Mouse (Mus musculus): ENCODE results near the gene Wdr93.
"Not testable (repeated sequence)": the region's sequence is repeated elsewhere in the genome, so short reads cannot be mapped to it uniquely, and the experiment has no call there.

The Wdr93 gene

GRCm38 (mm10) chr7:79749511-79749910 lies 6.5 kb downstream of the Wdr93 start:
- no peak for DNase-seq (ENCODE audit: low spot score)

DNA sequence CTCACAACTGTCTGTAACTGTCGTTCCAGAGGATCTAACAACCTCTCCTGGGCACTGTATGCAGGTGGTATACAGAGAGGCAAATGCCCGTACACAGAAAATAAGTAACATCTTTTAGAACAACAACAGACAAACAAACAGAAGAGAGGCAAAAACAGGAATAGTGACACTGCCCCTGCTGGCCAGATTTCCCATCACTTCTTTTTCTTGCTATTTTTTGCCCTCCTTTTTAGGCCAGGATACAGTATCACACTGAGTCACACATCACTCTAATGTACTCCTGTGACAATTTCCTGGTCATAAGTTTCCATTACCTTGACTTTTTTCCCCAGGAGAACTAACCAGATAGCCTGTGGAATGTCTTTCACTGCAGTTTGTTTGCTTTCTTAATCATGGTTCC lies 13.4 kb downstream of the Wdr93 start:
- no peak for DNase-seq (ENCODE audit: low spot score)

- no peak for DNase-seq (ENCODE audit: low spot score)
These were observed 15.2 kb downstream of the Wdr93 start for GRCm38 (mm10) chr7:79758176-79758575.

GRCm38 (mm10) chr7:79759766-79760165 lies 16.8 kb downstream of the Wdr93 start:
- no peak for DNase-seq (ENCODE audit: low spot score)

DNA sequence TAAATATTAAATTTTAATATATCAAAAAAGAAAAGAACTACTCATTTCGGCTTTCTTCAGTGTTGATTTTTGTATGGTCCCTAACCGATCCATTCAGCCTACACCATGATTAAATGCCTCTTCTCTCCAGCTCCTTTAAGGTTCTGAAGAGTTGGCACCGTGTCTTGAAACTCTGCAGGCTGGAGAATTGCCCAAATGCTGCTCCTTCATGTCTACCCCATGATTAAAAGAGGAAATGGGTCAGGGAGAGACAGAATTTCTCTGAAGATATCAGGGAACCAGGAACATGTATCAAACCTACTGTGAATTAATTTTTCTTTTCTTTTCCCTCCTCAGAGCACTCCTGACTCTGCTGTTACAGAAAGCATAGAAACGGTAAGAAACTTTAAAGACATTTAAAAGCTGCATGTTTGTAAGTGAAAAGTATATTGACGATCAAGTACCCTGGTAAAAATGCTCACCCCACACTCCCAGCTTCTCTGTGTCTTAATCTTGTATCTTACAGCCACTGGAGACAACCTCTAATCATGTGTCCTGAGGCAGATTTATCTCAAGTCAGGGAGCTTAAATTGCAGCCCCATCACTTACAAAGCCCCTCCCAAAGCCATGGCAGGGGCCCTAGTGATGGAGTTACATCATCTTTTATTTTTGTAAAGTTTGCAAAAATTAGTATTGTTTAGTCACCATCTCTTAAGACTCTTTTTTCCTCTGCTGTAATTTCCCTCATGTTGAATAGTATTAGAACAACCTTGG lies 18.3 kb downstream of the Wdr93 start:
- DNase-seq (ENCODE audit: low spot score) = no peak

GRCm38 (mm10) chr7:79762106-79762505 lies 19.1 kb downstream of the Wdr93 start:
- DNase-seq (ENCODE audit: low spot score) = no peak

DNA sequence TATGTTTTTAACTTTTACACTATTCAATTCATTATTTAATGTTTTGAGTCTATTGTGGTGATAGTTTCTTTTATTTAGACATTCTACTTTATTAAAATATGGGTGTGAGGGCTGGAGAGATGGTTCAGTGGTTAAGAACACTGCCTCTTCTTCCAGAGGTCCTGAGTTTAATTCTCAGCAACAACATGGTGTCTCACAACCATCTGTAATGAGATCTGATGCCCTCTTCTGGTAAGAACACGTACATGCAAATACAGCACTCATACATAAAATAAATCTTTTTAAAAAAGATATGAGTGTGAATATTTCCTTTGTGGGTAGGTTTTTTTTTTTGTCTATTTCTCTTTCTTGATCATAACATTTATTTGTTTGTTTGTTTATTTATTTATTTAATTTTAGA lies 23.0 kb downstream of the Wdr93 start:
- DNase-seq (ENCODE audit: low spot score) = no peak

GRCm38 (mm10) chr7:79769664-79770063 lies 26.7 kb downstream of the Wdr93 start:
- no peak for DNase-seq (ENCODE audit: low spot score)

GRCm38 (mm10) chr7:79771561-79772512 lies 28.9 kb downstream of the Wdr93 start:
- no peak for DNase-seq (ENCODE audit: low spot score)

GRCm38 (mm10) chr7:79780647-79781626 lies 38.0 kb downstream of the Wdr93 start:
- peak; percentile 60 for DNase-seq (ENCODE audit: low spot score)

DNA sequence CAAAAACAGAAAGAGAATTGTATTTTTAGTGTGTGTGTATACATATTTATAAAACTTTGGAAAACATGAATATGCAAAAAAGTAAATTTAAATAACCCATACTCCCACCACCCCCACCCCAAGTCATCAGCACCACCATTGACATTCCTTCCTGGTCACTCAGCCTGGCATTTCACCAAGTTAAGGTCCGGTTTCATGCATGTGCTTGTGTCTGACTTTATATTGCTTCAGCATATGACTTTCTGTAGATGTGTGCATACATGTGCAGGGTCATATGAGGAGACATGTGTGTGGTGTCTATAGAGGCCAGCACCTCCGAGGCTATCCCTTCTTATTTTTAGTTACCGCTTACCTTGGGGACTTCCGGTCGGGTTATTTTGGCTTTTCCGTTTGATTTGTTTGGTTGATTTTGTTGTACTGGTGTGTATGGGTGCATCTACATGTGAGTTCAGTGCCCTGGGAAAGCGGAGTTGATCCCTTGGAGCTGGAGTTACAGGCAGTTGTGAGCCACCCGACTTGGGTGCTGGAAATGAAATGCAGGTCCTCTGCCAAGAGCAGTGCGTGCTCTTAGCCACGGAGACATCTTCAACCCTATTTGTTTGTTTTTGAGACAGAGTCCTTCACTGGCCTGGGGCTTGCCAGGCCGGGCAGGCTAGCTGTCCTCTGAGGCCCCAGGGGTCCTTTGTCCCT lies 39.0 kb downstream of the Wdr93 start:
- no peak for DNase-seq (ENCODE audit: low spot score)

- no peak for DNase-seq (ENCODE audit: low spot score)
These were observed 39.5 kb downstream of the Wdr93 start for GRCm38 (mm10) chr7:79782516-79782855.

DNA sequence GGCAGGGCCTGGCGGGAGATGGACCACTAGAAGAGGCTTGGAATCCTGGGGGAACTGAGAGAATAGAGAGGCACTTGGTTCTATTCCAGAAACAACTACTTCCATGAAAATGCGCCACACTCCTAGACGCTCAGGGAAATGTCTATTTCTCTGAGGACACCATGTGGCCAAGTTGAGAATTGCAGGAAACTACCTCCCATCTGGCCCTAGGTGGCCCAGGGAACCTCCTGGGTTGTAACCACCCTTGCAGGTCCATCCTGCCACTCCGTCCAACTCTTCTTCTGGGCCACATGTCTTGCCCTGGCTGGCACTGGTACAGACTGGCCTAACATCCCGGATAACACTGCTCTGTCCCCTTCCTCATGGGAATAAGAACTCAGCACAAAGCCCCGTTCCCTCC lies 43.3 kb downstream of the Wdr93 start:
- no peak for DNase-seq (ENCODE audit: low spot score)

GRCm38 (mm10) chr7:79789812-79790211 lies 46.8 kb downstream of the Wdr93 start:
- DNase-seq (ENCODE audit: low spot score) = not testable (repeated sequence)

DNA sequence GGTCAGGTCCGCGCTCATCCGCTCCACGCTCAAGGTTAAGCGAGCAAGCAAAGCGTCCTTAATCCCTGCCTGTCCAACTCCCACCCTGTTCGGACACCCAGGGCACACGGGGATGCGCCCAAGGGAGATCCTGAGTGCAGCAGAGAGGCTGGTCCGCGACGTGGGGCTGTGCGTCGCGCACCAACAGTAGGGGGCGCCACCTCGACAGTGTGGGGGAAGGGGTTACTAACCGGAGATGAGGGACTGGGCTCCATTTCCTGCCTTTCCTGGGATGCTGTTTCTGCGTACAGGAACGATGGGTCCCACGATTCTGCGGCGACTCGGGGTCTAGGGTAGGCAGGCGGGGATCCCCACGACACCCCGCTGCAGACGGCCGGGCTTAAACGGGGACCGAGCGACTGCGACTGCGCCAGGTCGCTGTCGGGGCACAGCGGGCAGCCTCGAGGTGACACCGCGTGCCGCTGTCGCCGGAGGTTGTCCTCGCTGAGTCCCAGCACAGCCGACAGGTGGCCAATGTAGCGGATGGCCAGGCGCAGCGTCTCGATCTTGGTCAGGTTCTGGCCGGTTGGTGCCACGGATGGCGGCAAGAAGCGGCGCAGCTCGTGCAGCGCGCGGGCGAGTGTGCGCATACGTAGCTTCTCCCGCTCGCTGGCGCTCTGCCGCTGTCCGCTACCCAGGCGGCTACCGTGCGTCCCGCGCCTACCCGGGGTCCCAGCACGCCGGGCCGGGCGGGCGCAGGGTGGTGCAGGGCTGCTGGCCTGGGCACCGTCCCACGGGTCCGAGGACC lies 49.9 kb downstream of the Wdr93 start:
- DNase-seq (ENCODE audit: low spot score) = no peak

DNA sequence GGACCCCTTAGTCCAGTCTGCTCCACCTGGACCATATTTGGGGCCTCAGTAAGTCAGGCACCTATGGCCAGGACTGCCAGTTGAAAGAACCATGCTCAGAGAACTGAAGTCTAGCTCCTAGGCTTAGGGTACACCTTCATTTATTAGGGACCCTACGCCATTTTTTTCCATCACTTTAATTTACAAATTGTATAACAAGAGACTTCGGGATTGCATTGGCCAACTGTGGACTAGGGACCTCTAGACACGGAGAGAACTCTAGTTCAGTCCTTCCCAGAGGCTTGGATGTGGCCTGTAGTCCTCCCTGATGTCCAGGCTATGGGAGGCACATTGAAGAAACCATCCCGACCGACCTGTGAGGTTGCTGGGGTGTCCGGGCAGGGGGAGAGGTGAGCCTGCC lies 50.7 kb downstream of the Wdr93 start, which contains the start of gene Mesp1:
TSS of gene Mesp1 (minus strand) at position 101 of the 400 bp plus-strand sequence.
- no peak for DNase-seq (ENCODE audit: low spot score)

DNA sequence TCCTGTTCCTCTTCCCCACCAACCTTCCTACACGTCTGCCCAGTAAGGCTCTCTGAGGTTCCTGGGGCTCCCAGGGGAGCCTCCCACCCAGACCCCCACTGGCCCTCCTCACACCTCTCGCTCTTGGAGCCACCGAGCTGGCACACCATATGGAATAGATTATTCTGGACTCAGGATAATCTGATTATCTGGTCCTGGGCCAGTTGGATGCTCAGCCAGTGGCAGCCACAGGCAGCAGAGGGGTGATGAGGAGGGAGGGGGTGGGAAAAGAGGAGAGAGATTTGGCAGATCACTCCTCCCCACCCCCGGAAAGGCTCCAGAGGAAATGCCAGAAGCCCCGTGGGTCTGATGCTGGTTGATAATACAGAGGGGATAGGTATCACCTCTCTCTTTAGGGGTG lies 55.6 kb downstream of the Wdr93 start:
- DNase-seq (ENCODE audit: low spot score) = no peak

- peak; percentile 51 for DNase-seq (ENCODE audit: low spot score)
These were observed 56.1 kb downstream of the Wdr93 start for GRCm38 (mm10) chr7:79799048-79799447.

- no peak for DNase-seq (ENCODE audit: low spot score)
These were observed 56.5 kb downstream of the Wdr93 start for GRCm38 (mm10) chr7:79799506-79799905.

DNA sequence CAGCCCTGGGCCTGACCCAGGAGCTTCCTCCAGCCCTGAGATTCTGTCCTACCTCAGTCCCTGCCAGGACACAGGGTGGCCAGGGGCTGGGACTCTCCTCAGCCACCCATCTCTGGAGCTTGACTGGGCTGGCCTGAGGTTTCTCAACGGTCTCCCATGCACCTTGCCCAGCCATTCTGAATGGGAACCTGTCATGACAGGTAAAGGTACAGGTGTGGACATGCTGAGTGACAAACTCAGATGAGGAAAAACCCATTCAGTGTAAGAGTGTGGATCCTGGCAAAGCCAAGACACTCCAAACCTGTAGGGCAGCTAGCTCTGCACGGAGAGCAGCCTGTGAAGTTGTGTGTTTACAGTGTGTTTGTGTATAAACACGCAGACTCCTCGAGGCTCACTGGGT lies 57.4 kb downstream of the Wdr93 start:
- no peak for DNase-seq (ENCODE audit: low spot score)

DNA sequence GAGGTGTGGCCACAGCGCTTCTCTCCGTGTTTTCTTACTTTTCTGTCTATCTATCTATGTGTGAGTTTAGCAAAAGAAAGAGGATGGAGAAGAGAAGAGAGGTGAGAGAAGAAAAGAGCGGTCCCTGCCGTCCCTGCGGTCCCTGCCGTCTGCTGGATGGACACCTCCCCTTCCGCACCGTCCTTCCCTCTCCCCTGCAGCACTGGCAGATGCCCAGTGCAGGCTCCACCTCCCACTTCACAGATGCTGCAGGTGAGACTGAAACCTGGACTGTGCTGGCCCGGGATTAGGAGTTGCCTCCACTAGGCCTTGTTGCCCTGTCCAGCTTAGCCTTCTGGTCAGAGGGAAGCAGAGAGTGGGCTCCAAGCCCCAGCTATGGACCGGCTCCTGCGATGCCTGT lies 58.4 kb downstream of the Wdr93 start:
- no peak for DNase-seq (ENCODE audit: low spot score)

All from yolk sac, embryonic 10.5 days (tissue).